Mouse (Mus musculus) thymus, adult 2 months (tissue): ENCODE data around the gene Pla2g7.

Experiments used
- CTCF ChIP-seq: fragments of 200-500 bp; IDR thresholded peaks from 2 replicates; pipeline ENCODE4 v1.5.1; 2012; ENCODE audit warnings: mild to moderate bottlenecking, control low read depth, low read length, moderate library complexity, borderline replicate concordance; ENCODE audit not compliant: control insufficient read depth, poor library complexity, insufficient read depth; ENCODE audit errors: extremely low read depth
- POLR2A ChIP-seq: fragments of 200-500 bp; IDR thresholded peaks from 2 replicates; pipeline ENCODE4 v1.6.1; 2012; ENCODE audit warnings: mild to moderate bottlenecking, low read length, control low read depth, moderate library complexity; ENCODE audit not compliant: control insufficient read depth, poor library complexity, insufficient read depth; ENCODE audit errors: extremely low read depth

- TF ChIP-seq CTCF (no peak), POLR2A (no peak)
Measured at GRCm38 (mm10) chr17:43554516-43555403, 13.1 kb upstream of the Pla2g7 start.
